Mouse (Mus musculus): ENCODE measurements around the gene Sec14l3.

Sec14l3 gene

GRCm38 (mm10) chr11:4060866-4061575 lies 3.6 kb upstream of the Sec14l3 start:
- DNase-seq (ENCODE audit: low read depth, low spot score) = no peak

GRCm38 (mm10) chr11:4062523-4062922 lies 2.1 kb upstream of the Sec14l3 start:
- no peak for DNase-seq (ENCODE audit: low read depth, low spot score)

- no peak for DNase-seq (ENCODE audit: low read depth, low spot score)
Observed at GRCm38 (mm10) chr11:4062981-4063380, 1.7 kb upstream of the Sec14l3 start.

- no peak for DNase-seq (ENCODE audit: low read depth, low spot score)
Observed at GRCm38 (mm10) chr11:4069664-4070063, 5.0 kb downstream of the Sec14l3 start.

- peak; percentile 53 for DNase-seq (ENCODE audit: low read depth, low spot score)
Observed at GRCm38 (mm10) chr11:4076633-4077032, 12.0 kb downstream of the Sec14l3 start.

- no peak for DNase-seq (ENCODE audit: low read depth, low spot score)
Observed at GRCm38 (mm10) chr11:4078267-4078933, 13.8 kb downstream of the Sec14l3 start.

- peak; percentile 80 for DNase-seq (ENCODE audit: low read depth, low spot score)
Observed at GRCm38 (mm10) chr11:4080219-4080618, 15.6 kb downstream of the Sec14l3 start.

GRCm38 (mm10) chr11:4083316-4084078 lies 18.9 kb downstream of the Sec14l3 start:
- peak; percentile 86 for DNase-seq (ENCODE audit: low read depth, low spot score)

GRCm38 (mm10) chr11:4086246-4086645 lies 21.6 kb downstream of the Sec14l3 start:
- no peak for DNase-seq (ENCODE audit: low read depth, low spot score)

- no peak for DNase-seq (ENCODE audit: low read depth, low spot score)
Observed at GRCm38 (mm10) chr11:4087267-4087666, 22.6 kb downstream of the Sec14l3 start.

GRCm38 (mm10) chr11:4093459-4094377 lies 29.1 kb downstream of the Sec14l3 start:
- DNase-seq (ENCODE audit: low read depth, low spot score) = peak; percentile 68

- peak; percentile 93 for DNase-seq (ENCODE audit: low read depth, low spot score)
Observed at GRCm38 (mm10) chr11:4094378-4095170, 29.9 kb downstream of the Sec14l3 start.

GRCm38 (mm10) chr11:4095171-4096053 lies 30.8 kb downstream of the Sec14l3 start, which contains the start of gene Mtfp1:
Gene Mtfp1 (minus strand): TSS chr11:4095445.
- DNase-seq (ENCODE audit: low read depth, low spot score) = peak; percentile 68

GRCm38 (mm10) chr11:4096054-4096984 lies 31.7 kb downstream of the Sec14l3 start:
- DNase-seq (ENCODE audit: low read depth, low spot score) = peak; percentile 99

GRCm38 (mm10) chr11:4097091-4097621 lies 32.5 kb downstream of the Sec14l3 start:
- DNase-seq (ENCODE audit: low read depth, low spot score) = peak; percentile 35

GRCm38 (mm10) chr11:4098120-4098519 lies 33.5 kb downstream of the Sec14l3 start:
- no peak for DNase-seq (ENCODE audit: low read depth, low spot score)

GRCm38 (mm10) chr11:4098816-4099215 lies 34.2 kb downstream of the Sec14l3 start:
- DNase-seq (ENCODE audit: low read depth, low spot score) = no peak

- no peak for DNase-seq (ENCODE audit: low read depth, low spot score)
Observed at GRCm38 (mm10) chr11:4099447-4099846, 34.8 kb downstream of the Sec14l3 start.

Measured in ES-CJ7 (cell line).